Mouse (Mus musculus): Measurements from ENCODE around the gene Dazap2.

Gene Dazap2

GRCm38 (mm10) chr15:100639972-100640750, 25.0 kb downstream of the Dazap2 start:
- no peak for DNase-seq

- no peak for DNase-seq
These were observed 26.2 kb downstream of the Dazap2 start for GRCm38 (mm10) chr15:100641226-100641810.

- no peak for DNase-seq
These were observed 27.3 kb downstream of the Dazap2 start for GRCm38 (mm10) chr15:100642451-100642850.

DNA sequence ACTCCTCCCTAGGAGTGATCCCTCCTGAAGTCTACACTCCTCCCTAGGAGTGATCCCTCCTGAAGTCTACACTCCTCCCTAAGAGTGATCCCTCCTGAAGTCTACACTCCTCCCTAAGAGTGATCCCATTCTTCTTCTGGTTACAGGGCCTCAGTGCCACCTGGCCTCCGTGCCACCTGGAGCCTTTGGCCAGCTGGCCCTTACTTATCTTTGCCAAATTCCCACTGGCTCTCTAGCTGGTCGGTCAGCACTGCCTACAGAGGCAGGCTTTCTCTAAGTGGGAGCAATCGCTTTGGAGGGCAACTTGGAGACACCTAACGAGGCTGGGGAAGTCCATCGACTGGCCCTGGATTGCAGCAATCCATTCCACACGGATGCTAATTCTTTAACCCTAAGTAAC, 31.0 kb downstream of the Dazap2 start:
- DNase-seq: peak; percentile 84

DNA sequence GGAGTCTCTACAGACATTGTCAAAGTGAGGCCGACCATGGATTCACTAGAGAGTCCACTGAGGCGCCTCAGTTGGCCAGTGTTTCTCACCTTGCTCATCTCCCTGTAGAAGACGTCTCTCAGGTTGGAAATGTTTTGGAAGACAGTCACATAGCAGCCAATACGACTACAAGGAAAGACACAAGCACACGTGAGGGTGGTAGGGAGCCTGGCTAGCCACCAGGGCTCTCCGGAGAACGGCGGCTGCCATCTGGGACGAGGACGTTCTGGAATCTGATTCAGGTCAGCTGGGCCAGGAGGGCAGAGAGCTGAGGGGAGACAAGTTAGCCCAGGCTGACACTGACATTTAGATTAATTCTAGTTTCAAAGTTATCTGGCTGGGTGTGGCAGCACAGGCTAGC, 35.0 kb downstream of the Dazap2 start:
- DNase-seq: peak; percentile 51

DNA sequence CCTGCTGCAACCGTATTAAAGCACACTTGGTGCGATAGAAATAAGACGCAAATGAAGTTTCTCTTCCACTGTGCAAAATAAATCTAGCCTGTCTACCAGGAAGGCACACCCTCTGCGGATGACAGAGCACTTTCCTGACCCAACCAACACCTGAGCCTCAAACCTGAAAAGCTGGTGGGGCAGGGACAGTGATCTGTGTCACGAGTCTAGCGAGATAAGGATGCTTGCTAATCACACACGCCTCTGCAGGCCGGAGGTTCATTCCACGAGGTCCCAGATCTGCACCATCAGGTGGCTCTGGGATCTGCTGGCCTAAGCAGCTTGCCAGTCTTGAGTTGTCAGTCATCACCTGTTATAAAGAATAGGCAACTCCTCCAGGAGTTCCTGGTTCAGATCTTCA, 36.5 kb downstream of the Dazap2 start:
- DNase-seq: no peak

- DNase-seq: no peak
These were observed 39.1 kb downstream of the Dazap2 start for GRCm38 (mm10) chr15:100654271-100654670.

DNA sequence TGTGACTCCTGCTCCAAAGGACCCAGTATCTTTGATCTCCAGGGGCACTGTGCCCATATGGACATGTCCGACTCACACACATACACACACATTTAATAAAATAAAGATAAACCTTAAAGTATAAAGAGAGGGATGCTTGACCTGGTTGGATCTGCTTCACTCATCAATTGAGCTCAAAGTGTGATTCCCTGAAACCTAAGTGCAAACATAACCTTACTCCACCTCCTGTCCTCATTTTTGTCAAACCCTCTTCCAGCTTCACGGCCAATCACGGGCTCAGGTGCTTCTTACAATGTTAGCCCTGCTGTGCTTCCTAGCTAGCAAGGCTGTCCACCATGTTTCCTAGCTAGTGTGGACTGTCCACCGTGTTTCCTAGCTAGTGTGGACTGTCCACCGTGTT, 40.1 kb downstream of the Dazap2 start:
- DNase-seq: no peak

- peak; percentile 54 for DNase-seq
These were observed 45.2 kb downstream of the Dazap2 start for GRCm38 (mm10) chr15:100660306-100660705.

DNA sequence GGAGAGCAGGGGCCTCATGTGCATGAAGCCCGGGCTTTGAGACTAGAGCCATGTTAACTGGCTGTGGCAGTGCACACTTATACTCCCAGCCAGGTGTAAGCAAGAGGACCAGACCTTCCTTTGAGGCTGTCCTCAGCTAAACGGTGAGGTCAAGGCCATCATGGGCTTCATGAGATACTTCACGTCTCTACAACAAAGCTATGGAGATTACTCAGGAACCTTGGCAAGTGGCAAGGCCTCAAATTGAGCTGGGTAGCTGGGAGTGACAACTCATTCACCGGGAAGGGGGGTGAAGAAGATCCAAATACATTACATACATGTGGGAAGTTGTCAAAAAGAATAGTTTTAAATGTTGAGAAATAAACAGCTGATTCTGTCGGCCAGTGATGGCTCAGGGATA, 45.7 kb downstream of the Dazap2 start:
- DNase-seq: no peak

DNA sequence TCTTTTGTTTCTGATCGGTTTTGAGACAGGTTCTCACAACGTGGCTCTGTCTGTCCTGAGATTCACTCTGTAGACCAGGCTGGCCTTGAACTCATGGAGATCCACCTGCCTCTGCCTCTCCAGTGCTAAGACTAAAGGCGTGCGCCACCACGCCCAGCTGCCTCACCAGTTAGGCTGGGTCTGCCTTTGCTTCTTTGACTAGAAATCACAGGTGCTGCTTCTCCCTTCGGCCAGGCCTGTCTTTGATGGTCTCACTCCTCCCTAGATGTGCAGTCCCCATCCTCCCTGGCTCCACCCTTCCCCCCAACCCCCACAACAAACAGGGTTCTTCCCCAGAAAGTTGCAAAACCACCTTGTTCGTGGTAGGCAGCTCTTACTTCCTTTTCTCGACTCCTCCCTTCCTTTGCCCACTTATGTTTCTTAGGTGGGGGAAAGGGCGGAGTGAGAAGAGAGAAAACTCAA, 49.7 kb downstream of the Dazap2 start:
- DNase-seq: no peak

- DNase-seq: no peak
These were observed 50.5 kb downstream of the Dazap2 start for GRCm38 (mm10) chr15:100665411-100666218.

- no peak for DNase-seq
These were observed 51.1 kb downstream of the Dazap2 start for GRCm38 (mm10) chr15:100666219-100666696.

DNA sequence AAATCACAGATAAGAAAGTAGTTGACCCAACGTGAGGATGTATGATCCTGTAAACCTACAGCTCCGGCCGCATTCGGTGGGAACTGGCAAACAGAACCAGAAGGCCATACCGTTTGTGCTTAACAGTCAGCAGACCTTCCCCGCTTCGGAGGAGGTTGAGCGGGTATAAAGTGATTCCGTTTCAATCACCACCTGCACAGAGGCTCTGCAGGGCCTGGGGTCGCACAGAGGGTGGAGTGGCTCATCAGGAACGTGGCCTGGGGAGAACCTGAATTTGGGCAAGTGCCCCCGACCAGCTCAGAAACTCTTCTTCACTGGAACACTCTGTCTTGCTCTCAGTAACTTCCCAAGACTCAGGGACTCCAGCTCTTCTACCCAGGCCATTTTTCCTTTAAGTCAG, 51.7 kb downstream of the Dazap2 start:
- no peak for DNase-seq

- no peak for DNase-seq
These were observed 52.3 kb downstream of the Dazap2 start for GRCm38 (mm10) chr15:100667420-100667819.

DNA sequence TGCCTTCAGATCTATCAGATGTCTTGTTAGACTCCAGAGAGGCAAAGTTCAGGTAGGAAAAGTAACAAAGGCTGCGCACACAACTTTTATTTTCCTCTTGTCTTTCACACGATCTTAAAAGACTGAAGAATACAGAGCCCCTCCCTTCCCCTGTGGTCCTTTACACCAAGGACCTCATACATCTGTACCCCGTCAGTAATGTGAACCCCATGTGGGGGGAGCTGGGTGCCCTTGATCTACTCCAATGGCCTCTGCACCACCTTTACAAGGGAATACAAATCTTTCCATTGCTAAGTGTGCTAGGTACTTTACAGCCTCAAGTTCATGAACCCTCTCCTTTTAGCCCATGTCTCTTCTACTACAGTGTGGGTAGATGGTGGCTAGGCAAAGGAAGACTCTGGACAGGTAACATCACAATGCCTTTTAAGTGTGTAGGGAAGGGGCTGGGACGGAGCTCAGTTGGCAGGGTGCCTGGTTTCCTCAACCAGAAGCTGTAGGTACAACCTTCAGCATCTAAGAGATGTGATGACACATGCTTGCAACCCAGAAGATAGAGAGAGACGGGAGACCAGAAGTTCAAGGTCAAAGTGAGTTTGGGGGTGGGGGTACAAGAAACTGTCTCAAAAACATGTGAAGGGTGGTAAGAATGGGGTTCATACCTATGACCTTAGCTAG, 52.9 kb downstream of the Dazap2 start:
- DNase-seq: no peak

DNA sequence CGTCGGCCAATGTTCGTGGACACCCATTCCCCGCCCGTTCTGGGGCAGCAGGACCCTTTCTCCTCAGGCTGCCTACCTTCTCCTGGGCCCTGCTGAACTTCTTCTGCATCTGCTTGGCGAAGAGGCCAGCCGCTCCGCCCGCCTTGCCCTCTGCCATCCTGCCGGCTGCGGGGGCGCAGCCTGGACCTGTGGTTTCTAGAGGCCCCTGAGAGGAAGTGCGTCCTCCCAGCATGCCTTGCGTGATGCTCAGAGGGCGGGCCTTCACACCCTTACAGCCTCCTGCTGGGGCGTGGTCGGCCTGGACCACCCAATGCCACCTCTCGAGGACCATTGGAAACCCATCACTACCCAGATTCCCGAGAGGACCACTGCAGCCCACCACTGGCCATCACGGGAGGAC, 54.2 kb downstream of the Dazap2 start, which contains the start of gene Bin2:
TSS of gene Bin2 (minus strand) at position 217 of the 400 bp plus-strand sequence.
- DNase-seq: no peak

DNA sequence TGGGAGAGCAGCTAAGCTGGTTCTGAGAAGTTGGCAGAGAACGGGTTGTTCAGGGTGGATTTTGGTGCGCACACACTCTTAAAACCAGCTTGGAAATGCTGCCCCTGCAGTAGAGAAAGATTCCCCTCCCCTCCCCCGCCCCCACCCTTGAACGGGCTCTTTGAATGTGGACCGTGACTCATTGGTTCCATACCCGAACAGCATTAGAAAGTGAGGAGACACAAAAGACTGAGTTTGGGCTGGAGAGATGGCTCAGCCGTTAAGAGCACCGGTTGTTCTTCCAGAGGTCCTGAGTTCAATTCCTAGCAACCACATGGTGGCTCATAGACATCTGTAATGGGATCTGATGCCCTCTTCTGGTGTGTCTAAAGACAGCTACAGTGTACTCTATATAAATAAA, 54.9 kb downstream of the Dazap2 start:
- no peak for DNase-seq

Measured in cerebellum, adult 9-11 months (tissue).